Comparison of ENCODE assay signal across 15 mouse cellular contexts in genomic region chrX:103366201-103366600, GRCm38 (mm10). TPM values are rescaled to one million over a fixed set of nuclear protein-coding genes. Genes with fewer than 3 reads are reported as not detected.
DNase-seq lines count a peak whose midpoint lies in the region; ATAC-seq and TF ChIP-seq lines count a peak whose summit lies in the region.
"Had no signal": no experiment of that assay in that cellular context is flagged by ENCODE, and none has a peak within 500 bp of the region (broad histone marks: within the 10 kb centered on the region; RNA-seq: fewer than 3 reads in every experiment).

No protein-coding gene starts in this region.

- no peak for TF ChIP-seq POLR2A in liver, adult 2 months (IDR thresholded peaks at IDR 0.05; ENCODE audit: extremely low read depth, insufficient read depth, low read length)
- no peak for TF ChIP-seq POLR2A in brain, embryonic 14.5 days (IDR thresholded peaks at IDR 0.05; ENCODE audit: borderline replicate concordance, extremely low read depth, insufficient read depth, insufficient read length, poor library complexity, severe bottlenecking)

- H3K36me3 ChIP-seq in forebrain, embryonic 14.5 days (ENCODE audit: control insufficient read depth, insufficient read depth, low read length), result no peaks in the 10 kb centered on the region
- no peaks in the 10 kb centered on the region; the same call in 1 of the 2 replicates for H3K36me3 ChIP-seq in forebrain, embryonic 10.5 days (replicated peaks)
- H3K36me3 ChIP-seq in liver, adult 2 months (ENCODE audit: control insufficient read depth, insufficient read depth, low read length), result no peaks in the 10 kb centered on the region
- H3K36me3 ChIP-seq in liver, embryonic 12.5 days, result no peaks in the 10 kb centered on the region
- H3K36me3 ChIP-seq: embryonic facial prominence, embryonic 13.5 days had no signal

- H3K27ac ChIP-seq in forebrain, embryonic 14.5 days (ENCODE audit: low read depth, low read length), result no peak overlapping the region
- no peak overlapping the region for H3K27ac ChIP-seq in forebrain, embryonic 10.5 days
- H3K27ac ChIP-seq in liver, adult 2 months (replicated peaks; ENCODE audit: insufficient read depth, low read depth, low read length), result no peak overlapping the region
- H3K27ac ChIP-seq in liver, embryonic 12.5 days, result no peak overlapping the region
- H3K27ac ChIP-seq: embryonic facial prominence, embryonic 13.5 days had no signal

- H3K4me2 ChIP-seq in forebrain, embryonic 14.5 days (ENCODE audit: low read length), result no peak overlapping the region
- H3K4me2 ChIP-seq in liver, embryonic 12.5 days, result no peak overlapping the region
- H3K4me2 ChIP-seq: embryonic facial prominence, embryonic 13.5 days had no signal

- H3K27me3 ChIP-seq in forebrain, embryonic 14.5 days (replicated peaks; ENCODE audit: control insufficient read depth, insufficient read depth, low read length), result 0 out of 2 replicates have a peak, but pooled peaks cover 3% of the 10 kb centered on the region
- peaks cover 95% of the 10 kb centered on the region for H3K27me3 ChIP-seq in forebrain, embryonic 10.5 days (ENCODE audit: poor library complexity, severe bottlenecking)
- no peaks in the 10 kb centered on the region for H3K27me3 ChIP-seq in liver, adult 2 months (ENCODE audit: control insufficient read depth, insufficient read depth, low read length)
- H3K27me3 ChIP-seq in liver, embryonic 12.5 days (replicated peaks), result 0 out of 2 replicates have a peak, but pooled peaks cover 16% of the 10 kb centered on the region

- no peaks in the 10 kb centered on the region for H3K4me1 ChIP-seq in forebrain, embryonic 14.5 days (ENCODE audit: control insufficient read depth, insufficient read depth, low read length)
- no peaks in the 10 kb centered on the region for H3K4me1 ChIP-seq in forebrain, embryonic 10.5 days
- H3K4me1 ChIP-seq in liver, adult 2 months (ENCODE audit: control insufficient read depth, insufficient read depth, low read length), result no peaks in the 10 kb centered on the region
- H3K4me1 ChIP-seq in liver, embryonic 12.5 days, result no peaks in the 10 kb centered on the region
- H3K4me1 ChIP-seq: embryonic facial prominence, embryonic 13.5 days had no signal

- no peaks in the 10 kb centered on the region for H3K9me3 ChIP-seq in forebrain, embryonic 14.5 days (replicated peaks; ENCODE audit: control insufficient read depth, low read length)
- no peaks in the 10 kb centered on the region for H3K9me3 ChIP-seq in forebrain, embryonic 10.5 days
- no peaks in the 10 kb centered on the region for H3K9me3 ChIP-seq in liver, embryonic 12.5 days (replicated peaks)
- H3K9me3 ChIP-seq: embryonic facial prominence, embryonic 13.5 days had no signal

- H3K79me2 ChIP-seq in liver, adult 2 months (ENCODE audit: control insufficient read depth, insufficient read depth, low read length), result no peaks in the 10 kb centered on the region

- H3K9ac ChIP-seq in forebrain, embryonic 14.5 days (ENCODE audit: low read length), result no peak overlapping the region
- H3K9ac ChIP-seq in liver, adult 2 months (ENCODE audit: low read depth, low read length), result no peak overlapping the region
- no peak overlapping the region for H3K9ac ChIP-seq in liver, embryonic 12.5 days
- H3K9ac ChIP-seq: embryonic facial prominence, embryonic 13.5 days; liver, postnatal 0 days had no signal

- no peak for ATAC-seq in forebrain, embryonic 14.5 days
- ATAC-seq in liver, embryonic 12.5 days, result no peak
- ATAC-seq: liver, postnatal 0 days had no signal

- peak; percentile 55 for DNase-seq in forebrain, embryonic 14.5 days (ENCODE audit: low spot score)
- DNase-seq in forebrain, embryonic 10.5 days (ENCODE audit: extremely low spot score, low spot score), result no peak
- peak; percentile 27 for DNase-seq in liver, adult 2 months (ENCODE audit: extremely low read depth, low read depth, low spot score)
- DNase-seq in MN1 (ENCODE audit: low spot score), result peak; percentile 20
- peak; percentile 69 for DNase-seq in brain, embryonic 14.5 days (ENCODE audit: low read depth)
- DNase-seq in thymus, postnatal 4 days, result no peak
- DNase-seq in urinary bladder, adult 18-20 months (ENCODE audit: low spot score in 2 of 2), result no peak
- DNase-seq: kidney, adult 18-20 months; liver, postnatal 0 days had no signal

- H3K4me3 ChIP-seq in forebrain, embryonic 14.5 days (ENCODE audit: low read depth, low read length), result no peak overlapping the region
- no peak overlapping the region for H3K4me3 ChIP-seq in forebrain, embryonic 10.5 days
- H3K4me3 ChIP-seq in liver, adult 2 months (ENCODE audit: insufficient read depth, low read depth, low read length), result no peak overlapping the region
- no peak overlapping the region for H3K4me3 ChIP-seq in liver, embryonic 12.5 days
- H3K4me3 ChIP-seq: embryonic facial prominence, embryonic 13.5 days had no signal

- WGBS in forebrain, embryonic 14.5 days, result 48% methylated on average over 5 of the region's 5 CpGs
- WGBS in forebrain, embryonic 10.5 days, result 68% methylated on average over 5 of the region's 5 CpGs
- 46% methylated on average over 5 of the region's 5 CpGs for WGBS in liver, adult 2 months
- 58% methylated on average over 5 of the region's 5 CpGs for WGBS in liver, embryonic 12.5 days (ENCODE audit: insufficient replicate concordance)

- TF ChIP-seq CTCF in liver, adult 2 months (IDR thresholded peaks at IDR 0.05; ENCODE audit: low read depth, low read length), result no peak
- no peak for TF ChIP-seq CTCF in brain, embryonic 14.5 days (IDR thresholded peaks at IDR 0.05; ENCODE audit: borderline replicate concordance, extremely low read depth, insufficient read depth, insufficient read length)

RNA-seq across cellular contexts. Expression of gene Chic1, which starts 9.9 kb away (rescaled TPM):
- 3.3 and 4.5 TPM in 2 replicates for polyA plus RNA-seq in forebrain, embryonic 14.5 days (2014; fragmentation: Nextera tagmentation; extraction: Ambion mirVana)
- polyA plus RNA-seq in forebrain, embryonic 10.5 days (2016; fragmentation: Nextera tagmentation; extraction: Ambion mirVana), result 4.0 and 4.2 TPM in 2 replicates
- total RNA-seq in liver, adult 2 months (2014; rRNA removed), result 4.6 and 6.3 TPM in 2 replicates
- 0.70 and 0.97 TPM in 2 replicates for polyA plus RNA-seq in liver, adult 2 months (2012; rRNA removed)
- 0.69 and 0.71 TPM in 2 replicates for polyA plus RNA-seq in liver, embryonic 12.5 days (2016; fragmentation: Nextera tagmentation; extraction: Ambion mirVana)
- polyA plus RNA-seq in brain, embryonic 14.5 days (2012; rRNA removed), result 7.0 and 8.7 TPM in 2 replicates

RNA-seq across cellular contexts. Expression of gene Cdx4, which starts 45.0 kb away (rescaled TPM):
- not detected in 2 replicates for polyA plus RNA-seq in forebrain, embryonic 14.5 days (2014; fragmentation: Nextera tagmentation; extraction: Ambion mirVana)
- polyA plus RNA-seq in forebrain, embryonic 10.5 days (2016; fragmentation: Nextera tagmentation; extraction: Ambion mirVana), result not detected in 2 replicates
- 0.09 and 0.27 TPM in 2 replicates for total RNA-seq in liver, adult 2 months (2014; rRNA removed)
- 0.05 and 0.25 TPM in 2 replicates for polyA plus RNA-seq in liver, adult 2 months (2012; rRNA removed)
- polyA plus RNA-seq in liver, embryonic 12.5 days (2016; fragmentation: Nextera tagmentation; extraction: Ambion mirVana), result not detected in 2 replicates
- polyA plus RNA-seq in brain, embryonic 14.5 days (2012; rRNA removed), result not detected in 2 replicates
- total RNA-seq: gastrocnemius, adult 18-20 months; left cerebral cortex, postnatal 14 days had no signal
- polyA plus RNA-seq: cerebellum, adult 2 months; embryonic facial prominence, embryonic 13.5 days; heart, embryonic 16.5 days; liver, postnatal 0 days had no signal

RNA-seq across cellular contexts. Expression of gene Tsx, which starts 48.1 kb away (rescaled TPM):
- not detected in 2 replicates for polyA plus RNA-seq in forebrain, embryonic 14.5 days (2014; fragmentation: Nextera tagmentation; extraction: Ambion mirVana)
- polyA plus RNA-seq in forebrain, embryonic 10.5 days (2016; fragmentation: Nextera tagmentation; extraction: Ambion mirVana), result 0.33 and 0.42 TPM in 2 replicates
- total RNA-seq in liver, adult 2 months (2014; rRNA removed), result not detected in 2 replicates
- 0.11 TPM in 1 of 2 replicates, not detected in the other for polyA plus RNA-seq in liver, adult 2 months (2012; rRNA removed)
- polyA plus RNA-seq in liver, embryonic 12.5 days (2016; fragmentation: Nextera tagmentation; extraction: Ambion mirVana), result not detected in 2 replicates
- polyA plus RNA-seq in brain, embryonic 14.5 days (2012; rRNA removed), result 1.2 and 1.4 TPM in 2 replicates
- total RNA-seq: gastrocnemius, adult 18-20 months had no signal
- polyA plus RNA-seq: heart, embryonic 16.5 days; liver, postnatal 0 days had no signal

RNA-seq across cellular contexts. Expression of gene Gm26992, which starts 55.6 kb away (rescaled TPM):
- not detected in 2 replicates for polyA plus RNA-seq in forebrain, embryonic 14.5 days (2014; fragmentation: Nextera tagmentation; extraction: Ambion mirVana)
- not detected in 2 replicates for polyA plus RNA-seq in forebrain, embryonic 10.5 days (2016; fragmentation: Nextera tagmentation; extraction: Ambion mirVana)
- not detected in 2 replicates for total RNA-seq in liver, adult 2 months (2014; rRNA removed)
- polyA plus RNA-seq in liver, adult 2 months (2012; rRNA removed), result not detected in 2 replicates
- not detected in 2 replicates for polyA plus RNA-seq in liver, embryonic 12.5 days (2016; fragmentation: Nextera tagmentation; extraction: Ambion mirVana)
- polyA plus RNA-seq in brain, embryonic 14.5 days (2012; rRNA removed), result 0.28 and 0.56 TPM in 2 replicates
- total RNA-seq: gastrocnemius, adult 18-20 months; left cerebral cortex, postnatal 14 days had no signal
- polyA plus RNA-seq: embryonic facial prominence, embryonic 13.5 days; heart, embryonic 16.5 days; liver, postnatal 0 days had no signal

Comparison
In these comparisons a context has a peak if more than half of its experiments do, and no peak if none do; other contexts are left out.
1. DNase-seq: peak in forebrain, embryonic 14.5 days (single experiment), liver, adult 2 months (single experiment), MN1 (single experiment) and brain, embryonic 14.5 days (single experiment); none in forebrain, embryonic 10.5 days (single experiment), thymus, postnatal 4 days (single experiment) and urinary bladder, adult 18-20 months (0 of 2).